Mouse (Mus musculus): ENCODE data around the gene Dennd2a. TPM values are rescaled to one million over a fixed set of nuclear protein-coding genes. Genes with fewer than 3 reads are reported as not detected.

Gene Dennd2a
- polyA plus RNA-seq, 1 experiment, result not detected

DNA sequence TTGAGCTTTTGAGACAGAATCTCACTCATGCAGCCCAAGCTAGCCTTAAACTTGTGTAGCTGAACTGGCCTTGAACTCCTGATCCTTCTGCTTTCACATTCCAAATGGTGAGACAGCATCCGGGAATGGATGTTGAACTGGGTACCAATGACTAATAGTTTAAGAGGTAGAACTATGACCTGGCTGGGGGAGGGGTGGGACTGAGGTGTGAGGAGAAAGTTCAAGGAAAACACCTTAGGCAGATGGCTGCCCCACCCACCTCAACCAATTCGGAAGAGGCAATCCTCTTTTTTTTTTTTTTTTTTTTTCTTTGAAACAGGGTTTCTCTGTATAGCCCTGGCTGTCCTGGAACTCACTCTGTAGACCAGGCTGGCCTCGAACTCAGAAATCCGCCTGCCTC, 130.9 kb downstream of the Dennd2a start:
- TF ChIP-seq GATA1 (IDR thresholded peaks at IDR 0.05; ENCODE audit: low read length), result no peak

DNA sequence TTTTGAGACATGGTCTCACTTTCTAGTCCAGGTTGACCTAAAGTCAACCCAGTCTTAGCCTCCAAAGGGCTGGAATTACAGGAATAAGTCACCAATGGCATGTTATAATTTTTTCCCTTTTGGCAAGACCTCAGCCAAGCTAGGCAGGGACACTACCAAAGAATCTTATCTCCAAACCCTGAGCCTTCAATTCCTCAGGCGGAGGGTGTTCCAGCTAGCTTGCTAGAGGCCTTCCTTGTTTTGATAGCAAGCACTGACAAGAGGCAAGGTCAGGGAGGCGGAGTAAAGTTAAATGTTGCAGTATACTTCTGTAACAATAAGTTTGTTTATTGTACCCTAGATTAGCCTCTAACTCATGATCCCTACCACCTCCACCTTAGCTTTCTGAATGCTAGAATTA, 132.5 kb downstream of the Dennd2a start:
- no peak for TF ChIP-seq GATA1 (IDR thresholded peaks at IDR 0.05; ENCODE audit: low read length)

DNA sequence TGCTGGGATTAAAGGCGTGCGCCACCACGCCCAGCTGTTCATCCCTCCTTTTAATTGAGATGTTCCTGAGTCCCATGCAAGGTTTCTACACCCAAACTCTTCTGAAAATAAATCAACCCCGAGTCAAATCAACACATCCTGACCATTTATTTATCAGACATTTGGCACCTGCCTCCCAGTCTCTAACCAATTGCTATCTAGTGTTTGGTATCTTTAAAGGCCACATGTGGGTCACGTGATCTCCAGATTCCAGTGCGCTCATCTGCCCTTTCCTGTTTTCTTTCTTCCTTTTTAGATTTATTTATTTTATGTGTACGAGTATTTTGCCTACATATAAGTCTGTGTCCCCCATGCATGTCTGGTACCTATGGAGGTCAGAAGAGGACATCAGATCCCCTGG, 134.0 kb downstream of the Dennd2a start:
- TF ChIP-seq GATA1 (IDR thresholded peaks at IDR 0.05; ENCODE audit: low read length), result no peak

DNA sequence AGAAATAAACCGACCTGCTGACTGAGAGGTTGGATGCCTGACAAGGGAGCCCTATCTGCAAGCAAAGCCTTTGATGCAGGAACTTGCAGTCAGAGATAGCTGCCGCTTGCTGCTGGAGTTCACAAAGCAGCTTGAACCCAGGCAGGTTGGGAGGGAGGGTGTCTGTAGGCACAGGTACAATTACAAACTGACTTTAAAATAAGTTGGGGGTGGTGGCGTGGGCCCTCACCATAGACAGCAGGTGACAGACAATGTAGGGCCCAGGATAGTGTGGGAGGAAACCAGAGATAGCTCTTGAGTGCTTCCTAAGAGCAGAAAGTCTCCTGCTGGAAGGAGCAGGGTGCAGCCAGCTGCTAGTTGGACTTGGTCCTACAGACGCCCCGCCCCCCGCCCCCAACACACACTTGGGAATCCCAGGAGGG, 134.5 kb downstream of the Dennd2a start:
- no peak for TF ChIP-seq GATA1 (IDR thresholded peaks at IDR 0.05; ENCODE audit: low read length)

DNA sequence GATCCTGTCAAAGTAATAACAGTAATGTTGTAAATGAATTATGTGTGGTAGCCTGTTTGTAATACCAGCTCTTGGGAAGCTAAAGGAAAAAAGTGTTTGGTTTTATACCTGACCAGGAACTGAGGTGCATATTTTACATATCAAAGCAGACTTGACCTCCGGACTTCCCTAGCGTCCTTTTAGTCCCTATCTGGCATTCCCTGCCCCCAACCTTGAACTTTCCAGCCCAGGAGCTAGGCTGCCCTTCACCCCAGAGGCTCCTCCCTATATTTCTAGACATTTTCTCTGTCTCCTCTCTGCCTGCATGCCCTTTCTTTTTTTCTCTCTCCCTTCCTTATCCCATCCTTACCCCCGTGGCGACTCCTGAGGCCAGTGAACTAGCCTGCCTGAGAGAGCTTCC, 136.8 kb downstream of the Dennd2a start:
- no peak for TF ChIP-seq GATA1 (IDR thresholded peaks at IDR 0.05; ENCODE audit: low read length)

DNA sequence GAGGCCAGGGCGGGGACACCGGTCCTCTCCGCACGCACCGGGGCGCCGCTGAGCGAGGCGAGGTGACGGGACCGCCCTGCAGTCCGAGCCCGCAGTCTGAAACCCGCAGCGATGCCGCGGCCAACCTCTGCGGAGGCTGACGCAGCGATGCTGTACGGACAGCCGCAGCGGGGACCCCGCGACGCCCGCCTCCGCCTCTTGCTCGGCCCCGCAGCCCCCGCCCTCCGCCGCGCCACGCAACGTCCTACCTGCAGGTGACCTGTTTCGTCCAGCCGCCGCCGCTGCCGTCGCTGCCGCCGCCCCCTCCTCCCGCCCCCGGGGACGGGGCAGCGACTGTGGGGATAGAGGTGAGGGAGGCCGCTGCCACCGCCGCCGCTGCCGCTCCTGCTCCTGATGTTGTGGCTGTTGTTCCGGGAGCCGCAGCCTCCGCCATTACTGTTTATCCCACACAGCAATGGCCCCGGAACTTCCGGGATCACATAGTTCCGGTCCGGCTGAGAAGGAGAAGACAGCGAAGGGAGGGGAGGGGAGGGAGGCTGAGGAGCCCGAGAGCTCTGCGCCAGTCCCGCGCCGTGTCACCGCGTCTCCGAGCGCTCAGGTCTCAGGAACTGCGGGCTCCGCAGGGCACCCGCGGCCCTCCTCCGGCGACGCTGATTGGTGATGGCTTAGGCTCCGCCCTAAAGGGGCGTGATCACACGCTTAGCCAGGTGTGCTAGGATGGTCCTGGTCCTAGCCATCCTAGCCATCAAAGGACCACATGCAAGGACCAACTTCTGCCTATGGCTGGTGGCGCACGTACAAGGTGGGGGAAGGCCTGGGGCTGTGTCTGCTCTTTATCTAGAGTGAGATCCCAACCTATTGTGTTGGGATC, 137.6 kb downstream of the Dennd2a start, which contains the start of gene Mkrn1:
Gene Mkrn1, minus strand, starts transcription at position 612 of the 871 bp plus-strand sequence.
- TF ChIP-seq GATA1 (IDR thresholded peaks at IDR 0.05; ENCODE audit: low read length), result no peak

DNA sequence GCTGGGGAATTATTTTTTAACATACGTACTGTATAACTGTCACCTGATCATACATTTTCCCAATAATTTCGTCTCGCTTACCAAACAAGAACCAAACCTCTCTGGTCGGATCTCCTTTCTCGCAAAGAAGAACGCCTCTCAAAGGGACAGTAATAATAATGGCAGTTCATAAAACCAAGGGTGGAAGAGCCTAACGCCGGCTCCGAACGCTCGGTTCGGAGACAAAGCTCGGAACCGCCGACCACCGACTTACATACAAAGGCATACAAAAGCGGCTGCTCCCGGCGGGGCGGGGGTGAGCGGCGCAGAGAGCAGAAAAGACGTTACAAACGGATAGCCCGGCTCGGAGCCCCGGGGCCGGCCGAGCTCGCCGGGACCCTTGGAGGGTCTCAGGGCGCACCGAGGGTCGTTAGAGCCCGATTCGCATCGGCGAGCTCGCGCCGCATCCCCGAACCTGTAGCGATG, 138.2 kb downstream of the Dennd2a start:
- no peak for TF ChIP-seq GATA1 (IDR thresholded peaks at IDR 0.05; ENCODE audit: low read length)

DNA sequence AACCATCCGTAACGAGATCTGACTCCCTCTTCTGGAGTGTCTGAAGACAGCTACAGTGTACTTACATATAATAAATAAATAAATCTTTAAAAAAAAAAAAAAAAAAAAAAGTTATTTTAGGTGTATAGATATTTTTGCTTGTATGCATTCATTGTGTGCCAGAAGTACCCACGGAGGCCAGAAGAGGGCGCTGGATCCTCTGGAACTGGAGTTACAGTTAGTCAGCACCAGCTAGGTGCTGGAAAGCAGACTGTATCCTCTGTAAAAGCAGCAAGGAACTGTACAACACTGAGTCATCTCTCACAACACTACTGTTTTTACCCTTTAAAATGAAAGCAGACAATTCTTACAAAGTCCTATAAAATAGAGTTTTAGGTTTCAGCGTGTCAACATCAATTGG, 141.9 kb downstream of the Dennd2a start:
- TF ChIP-seq GATA1 (IDR thresholded peaks at IDR 0.05; ENCODE audit: low read length), result no peak

DNA sequence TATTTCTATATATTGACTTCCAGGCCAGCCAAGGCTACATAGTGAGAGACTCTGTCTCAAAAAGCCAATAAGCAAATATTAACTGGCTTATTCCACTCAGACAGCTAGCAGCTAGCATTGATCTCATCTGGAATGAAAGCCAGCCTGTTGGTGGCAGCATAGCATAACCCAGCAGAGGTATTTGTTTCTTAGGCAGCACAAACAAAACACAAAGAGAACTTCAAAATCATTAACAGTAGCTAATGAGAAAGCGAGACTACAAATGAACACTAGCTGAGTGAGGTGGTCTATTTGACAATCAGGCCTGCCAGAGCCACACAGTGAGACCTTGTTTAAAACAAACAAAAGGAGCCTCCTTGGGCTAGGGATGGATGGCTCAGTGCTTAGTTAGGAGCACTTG, 143.6 kb downstream of the Dennd2a start:
- TF ChIP-seq GATA1 (IDR thresholded peaks at IDR 0.05; ENCODE audit: low read length), result no peak

Other genes starting within 250 kb of the Dennd2a start
- gene Slc37a3, start 180.2 kb downstream of the Dennd2a start, polyA plus RNA-seq (2012), result 2.3 and 3.6 TPM in 2 replicates
- gene Rab19, start 176.7 kb downstream of the Dennd2a start, polyA plus RNA-seq (2012), result 0.06 TPM in 1 of 2 replicates, not detected in the other
- 72.2 and 96.9 TPM in 2 replicates for gene Mkrn1, start 137.4 kb downstream of the Dennd2a start, polyA plus RNA-seq (2012)
- gene Adck2, start 16.0 kb upstream of the Dennd2a start, polyA plus RNA-seq (2012), result 10.9 and 12.2 TPM in 2 replicates
- not detected in 2 replicates for gene Gm42420, start 27.9 kb upstream of the Dennd2a start, polyA plus RNA-seq (2012)
- gene Ndufb2, start 34.7 kb upstream of the Dennd2a start, polyA plus RNA-seq (2012), result 226 and 271 TPM in 2 replicates
- gene Braf, start 167.6 kb upstream of the Dennd2a start, polyA plus RNA-seq (2012), result 1.6 and 2.2 TPM in 2 replicates

Measured in G1E-ER4 (cell line).